Mouse (Mus musculus) kidney, adult 2 months (tissue): Measurements from ENCODE around the gene Limch1.

ENCODE experiments used
- CTCF ChIP-seq: fragments of 200-500 bp; conservative IDR thresholded peaks from 2 replicates; pipeline ENCODE4 v1.5.1; 2011; ENCODE audit warnings: low read depth, mild to moderate bottlenecking, control low read depth, low read length, moderate library complexity, mixed read lengths; ENCODE audit not compliant: insufficient read depth, insufficient read length
- POLR2A ChIP-seq: fragments of 200-500 bp; IDR thresholded peaks from one replicate; pipeline ENCODE4 v1.6.1; 2011; ENCODE audit warnings: low read depth, low read length, control low read depth

- TF ChIP-seq CTCF (no peak), POLR2A (no peak)
Measured at GRCm38 (mm10) chr5:66806335-66806734, 60.7 kb downstream of the Limch1 start.
